Mouse (Mus musculus) heart, adult 11 months (tissue): ENCODE data around the gene Nabp1.
"Not testable (repeated sequence)": the region's sequence is repeated elsewhere in the genome, so short reads cannot be mapped to it uniquely, and the experiment has no call there.

Experiments used
- DNase-seq: peaks from one replicate; pipeline ENCODE4 v3.0.0; 2022

Nabp1 gene

GRCm38 (mm10) chr1:51480386-51480785 is 2.2 kb upstream of the Nabp1 start:
- peak; percentile 96 for DNase-seq

GRCm38 (mm10) chr1:51479691-51480090 is 1.5 kb upstream of the Nabp1 start:
- peak; percentile 49 for DNase-seq

- DNase-seq, result peak; percentile 2
Measured at GRCm38 (mm10) chr1:51479027-51479329, 753 bp upstream of the Nabp1 start.

- DNase-seq, result peak; percentile 96
Measured at GRCm38 (mm10) chr1:51477656-51478081, 556 bp downstream of the Nabp1 start.

- DNase-seq, result no peak
Measured at GRCm38 (mm10) chr1:51476405-51476804, 1.8 kb downstream of the Nabp1 start.

- DNase-seq, result peak; percentile 2
Measured at GRCm38 (mm10) chr1:51468077-51468476, 10.1 kb downstream of the Nabp1 start.

GRCm38 (mm10) chr1:51467181-51467580 is 11.0 kb downstream of the Nabp1 start:
- no peak for DNase-seq

GRCm38 (mm10) chr1:51466385-51466784 is 11.8 kb downstream of the Nabp1 start:
- peak; percentile 11 for DNase-seq

- DNase-seq, result peak; percentile 44
Measured at GRCm38 (mm10) chr1:51465285-51465684, 12.9 kb downstream of the Nabp1 start.

GRCm38 (mm10) chr1:51463038-51463437 is 15.2 kb downstream of the Nabp1 start:
- peak; percentile 54 for DNase-seq

GRCm38 (mm10) chr1:51458731-51459450 is 19.3 kb downstream of the Nabp1 start:
- DNase-seq, result peak; percentile 87

GRCm38 (mm10) chr1:51458089-51458488 is 20.1 kb downstream of the Nabp1 start:
- peak; percentile 73 for DNase-seq

- no peak for DNase-seq
Measured at GRCm38 (mm10) chr1:51457249-51457648, 21.0 kb downstream of the Nabp1 start.

GRCm38 (mm10) chr1:51448789-51449188 is 29.4 kb downstream of the Nabp1 start:
- DNase-seq, result no peak

- peak; percentile 74 for DNase-seq
Measured at GRCm38 (mm10) chr1:51445854-51446460, 32.3 kb downstream of the Nabp1 start.

- peak; percentile 63 for DNase-seq
Measured at GRCm38 (mm10) chr1:51445161-51445853, 32.9 kb downstream of the Nabp1 start.

- no peak for DNase-seq
Measured at GRCm38 (mm10) chr1:51429775-51430174, 48.5 kb downstream of the Nabp1 start.

- no peak for DNase-seq
Measured at GRCm38 (mm10) chr1:51426298-51426697, 51.9 kb downstream of the Nabp1 start.

- not testable (repeated sequence) for DNase-seq
Measured at GRCm38 (mm10) chr1:51421029-51421428, 57.2 kb downstream of the Nabp1 start.

GRCm38 (mm10) chr1:51418753-51419152 is 59.5 kb downstream of the Nabp1 start:
- no peak for DNase-seq
